Mouse (Mus musculus): ENCODE data around the gene Ttc9b.
"Not testable (repeated sequence)": the region's sequence is repeated elsewhere in the genome, so short reads cannot be mapped to it uniquely, and the experiment has no call there.

Ttc9b gene

GRCm38 (mm10) chr7:27653681-27654437 is at the start of gene Ttc9b:
Ttc9b (plus strand) TSS chr7:27653915.
- DNase-seq, result no peak

GRCm38 (mm10) chr7:27604661-27605348 is 48.9 kb upstream of the Ttc9b start:
- DNase-seq, result no peak

- no peak for DNase-seq
Observed at GRCm38 (mm10) chr7:27605499-27606285, 48.0 kb upstream of the Ttc9b start.

DNA sequence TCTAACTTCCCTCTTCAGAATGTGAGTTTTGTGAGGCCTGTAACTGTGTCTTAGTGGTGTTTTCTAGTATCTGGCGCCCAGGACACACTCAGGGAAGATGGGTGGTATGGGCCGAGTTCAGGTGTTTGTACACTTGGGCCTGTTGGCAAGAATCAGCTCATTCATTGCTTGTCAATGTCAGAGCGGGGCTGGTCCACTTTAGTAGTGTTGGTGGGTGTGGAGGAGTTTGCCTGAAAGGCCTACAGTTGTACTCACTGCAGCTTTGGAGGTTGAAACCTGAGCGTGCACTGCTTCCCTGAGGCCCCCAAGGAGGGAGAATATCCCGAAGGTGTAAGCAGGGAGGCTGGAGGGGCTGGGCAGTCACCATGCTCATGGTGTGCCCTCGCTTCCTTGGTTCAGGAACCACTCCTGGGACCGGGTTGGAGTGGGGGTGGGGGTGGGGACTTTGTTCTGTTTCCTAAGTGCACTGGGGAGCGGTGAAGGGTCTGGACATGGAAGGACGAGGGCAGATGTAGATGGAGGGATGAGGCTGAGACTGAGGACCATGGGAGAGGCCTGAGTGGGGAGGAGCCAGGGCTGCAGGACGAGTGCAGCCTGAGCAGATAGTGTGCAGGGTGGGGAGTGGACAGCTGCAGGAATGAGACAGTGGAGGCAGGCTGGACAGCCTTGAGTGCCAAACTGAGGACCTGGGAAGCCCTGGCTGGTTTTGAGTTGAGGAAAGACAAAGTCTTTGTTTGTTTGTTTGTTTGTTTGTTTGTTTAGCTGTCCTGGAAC is 47.0 kb upstream of the Ttc9b start:
- DNase-seq, result no peak

DNA sequence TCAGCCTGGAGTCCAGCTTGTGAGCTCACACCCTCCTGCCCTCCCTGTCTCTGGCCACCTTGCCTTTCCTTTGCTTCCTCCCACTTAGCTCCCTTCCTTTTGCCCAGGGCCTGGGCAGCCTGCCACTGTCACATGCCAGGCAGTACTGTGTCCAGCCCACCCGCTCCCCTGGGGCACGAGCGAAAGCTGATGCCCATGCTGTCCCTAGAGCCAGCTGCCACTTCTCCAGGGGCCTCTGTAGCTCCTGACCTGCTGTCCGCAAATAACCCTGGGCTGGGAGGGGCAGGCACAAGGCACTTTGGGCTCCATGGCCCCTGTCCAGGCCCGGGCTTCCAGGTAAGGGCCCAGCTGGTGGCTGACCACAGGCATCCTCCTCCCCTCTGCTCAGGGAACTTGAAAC is 46.1 kb upstream of the Ttc9b start:
- DNase-seq, result peak; percentile 78 to 87

- no peak for DNase-seq
Observed at GRCm38 (mm10) chr7:27608130-27608529, 45.6 kb upstream of the Ttc9b start.

- DNase-seq, result no peak
Observed at GRCm38 (mm10) chr7:27609285-27609684, 44.4 kb upstream of the Ttc9b start.

DNA sequence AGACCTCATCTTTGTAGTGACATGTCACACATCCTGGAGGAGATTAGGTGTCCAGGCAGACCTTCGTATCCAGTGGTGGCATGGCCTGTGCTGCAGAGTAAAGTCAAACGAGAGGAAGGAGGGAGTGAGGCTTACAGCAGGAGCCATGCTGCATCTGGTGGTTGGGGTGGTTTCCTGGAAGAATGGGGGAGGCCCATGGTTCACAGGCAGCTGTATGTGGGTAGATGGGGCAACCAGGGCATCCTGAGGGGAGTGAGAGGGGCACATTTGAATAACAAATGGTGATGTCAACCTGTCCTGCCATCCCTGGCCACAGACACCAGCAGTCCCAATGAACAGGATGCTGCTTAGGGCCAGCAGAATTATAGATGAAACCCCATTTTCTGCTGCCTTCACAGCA is 44.0 kb upstream of the Ttc9b start:
- DNase-seq, result no peak

DNA sequence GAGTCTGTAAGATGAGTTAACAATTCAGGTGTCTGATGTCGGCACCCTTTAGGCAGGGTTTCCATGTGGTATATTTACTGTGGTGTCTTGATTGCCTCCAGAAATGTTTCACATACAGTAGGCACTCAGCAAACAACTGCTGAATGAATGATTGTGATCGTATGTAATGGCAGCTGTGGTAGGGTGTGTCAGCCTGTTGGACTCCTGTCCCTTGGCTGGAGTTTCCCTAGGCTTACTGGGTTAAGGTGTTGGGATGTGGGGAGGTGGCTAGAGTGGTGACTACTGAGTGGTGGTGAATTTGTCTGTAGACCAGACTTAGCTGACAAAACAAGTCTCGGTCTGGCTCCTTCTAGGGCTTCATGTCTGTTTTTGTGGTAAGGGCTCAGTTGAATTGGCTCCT is 43.3 kb upstream of the Ttc9b start:
- DNase-seq, result no peak

DNA sequence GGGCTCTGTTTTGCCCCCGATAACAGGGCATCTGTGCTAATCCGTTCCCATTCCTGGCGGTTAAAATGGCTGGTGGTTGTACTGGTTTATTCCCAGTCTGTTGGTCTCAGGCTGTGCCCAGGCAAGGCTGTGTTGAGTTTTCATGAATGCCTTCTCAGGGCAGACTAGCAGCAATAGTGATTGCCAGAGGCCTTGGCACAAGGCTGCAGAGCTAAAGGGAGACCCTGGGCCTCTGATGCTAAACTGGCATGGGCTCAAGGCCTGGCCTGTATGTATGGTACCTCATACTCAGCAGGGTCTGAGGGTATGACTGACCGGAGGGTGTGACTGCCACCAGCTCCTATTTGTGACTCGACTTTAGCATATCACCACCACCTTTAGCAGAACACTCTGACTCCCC is 42.8 kb upstream of the Ttc9b start:
- DNase-seq, result no peak

DNA sequence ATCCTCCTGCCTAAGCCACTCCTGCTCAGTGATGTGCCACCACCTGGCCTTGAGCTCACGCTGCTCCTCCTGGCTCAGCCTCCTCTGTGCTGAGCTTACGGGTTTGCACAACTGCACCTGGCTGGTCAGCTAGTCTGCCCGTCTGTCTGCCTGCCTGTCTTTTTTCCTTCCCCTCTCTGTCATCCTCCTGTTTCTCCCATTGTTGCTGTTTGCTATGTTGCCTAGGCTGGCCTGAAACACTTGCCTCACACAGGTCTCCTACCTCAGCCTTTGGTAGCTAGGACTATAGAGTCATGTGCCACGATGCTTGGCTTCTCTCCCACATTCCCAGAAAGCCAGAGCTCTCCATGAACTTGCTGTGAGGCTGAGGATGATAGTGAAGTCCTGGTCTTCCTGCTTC is 40.8 kb upstream of the Ttc9b start:
- no peak for DNase-seq

DNA sequence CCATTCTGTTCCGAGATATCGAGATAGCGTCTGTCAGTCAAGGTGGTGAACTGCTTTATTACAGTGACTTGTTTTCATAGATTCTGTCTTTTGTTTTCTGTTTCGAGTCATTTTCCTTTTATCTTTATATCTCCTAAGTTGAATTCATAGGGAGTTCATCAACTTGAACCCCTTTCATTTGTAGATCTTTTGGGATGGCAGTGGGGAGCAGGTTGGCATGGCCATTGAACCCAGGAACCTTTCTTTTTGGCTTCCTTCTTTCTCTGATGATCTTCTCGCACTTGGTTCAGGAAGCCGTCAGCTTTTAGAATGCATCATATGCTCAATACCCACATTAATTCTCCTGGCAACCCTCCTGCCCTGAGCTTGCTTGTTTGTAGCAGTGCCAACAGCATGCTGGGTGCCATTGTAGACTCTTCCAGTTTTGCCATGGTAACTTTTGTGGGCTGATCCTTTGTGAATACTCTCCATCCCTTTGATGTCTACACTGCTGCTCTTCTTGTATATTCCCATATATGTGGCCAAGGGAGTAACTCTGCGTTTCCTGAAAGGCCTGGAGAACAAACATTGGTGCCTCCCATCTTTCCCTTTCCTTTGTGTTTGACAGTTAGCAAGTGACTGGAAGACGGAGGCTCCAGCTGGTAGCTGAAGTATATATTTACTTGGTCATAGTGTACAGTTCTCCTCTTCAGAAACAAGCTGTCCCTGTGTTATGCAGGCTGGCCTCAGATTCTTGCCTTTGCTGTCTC is 39.8 kb upstream of the Ttc9b start:
- no peak for DNase-seq

DNA sequence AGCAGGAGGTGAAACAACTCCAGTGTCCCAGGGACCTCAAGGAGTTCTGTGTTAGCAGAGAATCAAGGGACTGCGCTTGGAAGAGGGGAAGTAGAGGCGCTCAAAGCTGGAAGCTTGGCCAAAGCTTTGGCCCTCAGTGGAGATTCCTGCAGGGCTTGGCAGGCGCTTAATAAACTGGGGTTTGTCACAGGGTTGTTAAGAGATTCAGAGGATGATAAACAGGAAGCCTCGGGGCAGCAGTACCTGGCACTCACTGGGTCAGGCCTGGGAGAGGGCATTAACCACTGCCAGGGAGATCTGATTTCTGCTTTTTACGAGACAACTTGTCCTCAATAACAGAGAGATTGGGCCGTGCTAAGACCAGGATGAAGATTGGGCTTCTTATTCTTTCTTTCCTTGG is 32.7 kb upstream of the Ttc9b start:
- DNase-seq, result no peak

GRCm38 (mm10) chr7:27622234-27622633 is 31.5 kb upstream of the Ttc9b start:
- DNase-seq, result no peak

DNA sequence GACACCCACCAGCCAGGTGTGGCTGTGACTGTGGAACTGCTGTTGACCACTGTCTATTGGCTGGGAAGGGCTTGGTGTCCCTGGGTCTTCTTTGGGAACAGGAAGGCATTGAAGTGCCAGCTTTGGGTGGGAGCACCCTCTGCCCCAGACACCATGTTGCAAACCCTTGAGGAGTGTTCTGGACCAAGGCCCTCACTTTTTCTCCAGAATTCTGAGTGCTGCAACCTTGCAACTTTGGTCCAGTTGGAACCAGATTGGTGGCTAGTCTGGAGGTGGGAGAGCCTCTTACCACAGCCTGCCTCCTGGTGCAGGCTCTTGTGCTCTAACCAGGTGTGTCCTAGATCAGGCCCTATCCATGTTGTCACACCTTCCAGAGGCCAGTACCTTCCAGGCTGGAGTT is 28.7 kb upstream of the Ttc9b start:
- no peak for DNase-seq

- no peak for DNase-seq
Observed at GRCm38 (mm10) chr7:27627707-27628106, 26.0 kb upstream of the Ttc9b start.

- DNase-seq, result no peak
Observed at GRCm38 (mm10) chr7:27628190-27628589, 25.5 kb upstream of the Ttc9b start.

- not testable (repeated sequence) for DNase-seq
Observed at GRCm38 (mm10) chr7:27628816-27629215, 24.9 kb upstream of the Ttc9b start.

DNA sequence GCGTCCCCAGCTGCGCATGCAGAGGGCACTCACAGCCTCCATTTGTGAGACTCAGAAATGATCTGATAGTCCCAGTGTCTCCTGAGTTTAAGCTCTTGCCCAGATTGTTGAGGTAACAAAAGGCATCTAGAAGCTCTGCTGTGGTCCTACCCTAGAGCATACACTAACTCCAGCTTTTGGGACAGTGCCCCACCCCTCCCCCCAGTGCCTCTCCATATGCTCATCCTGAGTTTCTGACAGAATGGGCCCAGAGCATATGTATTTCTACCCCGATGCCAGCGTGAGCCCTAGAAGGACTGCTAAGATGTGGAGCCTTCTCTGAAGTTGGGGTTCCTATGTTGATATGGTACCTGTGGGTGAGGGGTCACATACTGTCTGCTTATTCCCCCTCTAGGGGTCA is 22.3 kb upstream of the Ttc9b start:
- DNase-seq, result no peak

DNA sequence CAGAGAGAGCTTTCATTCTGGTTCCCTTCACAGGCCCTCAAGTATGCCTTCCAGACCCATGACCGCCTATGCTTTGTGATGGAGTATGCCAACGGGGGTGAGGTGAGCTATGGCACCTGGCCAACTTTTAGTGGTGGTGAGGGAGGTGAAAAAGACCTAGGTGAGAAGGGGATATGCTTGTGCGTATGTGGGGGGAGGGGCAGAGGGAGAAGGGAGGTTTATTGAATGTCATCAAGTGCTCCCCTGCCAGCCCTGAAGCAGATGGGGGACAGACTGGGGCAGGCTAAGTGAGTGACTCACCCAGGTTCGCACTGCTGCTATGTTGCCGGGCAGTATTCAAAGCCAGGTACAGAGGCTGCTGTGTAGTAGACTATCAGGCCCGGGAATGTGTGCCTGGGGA is 20.5 kb upstream of the Ttc9b start:
- no peak for DNase-seq

- no peak for DNase-seq
Observed at GRCm38 (mm10) chr7:27634691-27635090, 19.0 kb upstream of the Ttc9b start.

GRCm38 (mm10) chr7:27635094-27635493 is 18.6 kb upstream of the Ttc9b start:
- not testable (repeated sequence) for DNase-seq

Data from kidney, adult 8-10 months (tissue).